Mouse (Mus musculus): Measurements from ENCODE around the gene Unc5c. TPM values are rescaled to one million over a fixed set of nuclear protein-coding genes. Genes with fewer than 3 reads are reported as not detected.

Unc5c gene
- polyA plus RNA-seq, 2 experiments = 0.18 to 0.25 TPM

DNA sequence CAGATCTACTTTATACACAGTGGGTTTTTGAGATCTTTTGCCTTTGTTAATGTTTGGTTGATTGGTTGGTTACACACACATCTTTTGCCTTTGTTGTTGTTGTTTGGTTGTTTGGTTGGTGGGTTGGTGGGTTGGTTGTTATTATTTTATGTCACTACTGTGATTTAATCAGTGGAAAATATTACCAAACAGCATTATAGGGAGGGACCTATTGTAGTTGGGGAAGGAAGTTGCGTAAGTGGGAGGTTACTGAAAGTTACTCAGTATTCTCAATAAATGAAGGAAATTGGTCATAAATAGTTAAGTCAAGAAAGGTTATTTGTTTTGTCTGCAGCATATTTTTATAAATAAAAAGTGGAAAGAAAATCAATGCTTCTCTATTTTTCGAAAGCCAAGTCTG, 181.6 kb downstream of the Unc5c start:
- WGBS (ENCODE audit: insufficient replicate concordance) = 52% methylated on average over 2 of the region's 2 CpGs
- DNase-seq (ENCODE audit: low read depth in 3 of 3, low spot score in 3 of 3) = no peak
- Histone ChIP-seq H3K27me3 (ENCODE audit: control insufficient read depth, insufficient read depth, low read length) (no peaks in the 10 kb centered on the region), H3K27ac (no peak overlapping the region), H3K36me3 (replicated peaks; ENCODE audit: control insufficient read depth, insufficient read depth, low read depth) (no peaks in the 10 kb centered on the region), H3K9ac (replicated peaks) (no peak overlapping the region), H3K4me1 (replicated peaks; ENCODE audit: control insufficient read depth in 2 of 2, insufficient read depth in 2 of 2, low read length in 1 of 2) (no peaks in the 10 kb centered on the region), H3K9me3 (ENCODE audit: control insufficient read depth, low read length) (no peaks in the 10 kb centered on the region), H3K4me2 (ENCODE audit: low read depth) (no peak overlapping the region), H3K4me3 (ENCODE audit: insufficient read depth in 1 of 2, low read depth in 2 of 2, low read length in 2 of 2) (no peak overlapping the region)
- TF ChIP-seq EP300 (IDR thresholded peaks at IDR 0.05; ENCODE audit: low read depth) (no peak), CTCF (IDR thresholded peaks at IDR 0.05; ENCODE audit: low read depth) (no peak)
- ATAC-seq (ENCODE audit: insufficient read depth) = no peak

DNA sequence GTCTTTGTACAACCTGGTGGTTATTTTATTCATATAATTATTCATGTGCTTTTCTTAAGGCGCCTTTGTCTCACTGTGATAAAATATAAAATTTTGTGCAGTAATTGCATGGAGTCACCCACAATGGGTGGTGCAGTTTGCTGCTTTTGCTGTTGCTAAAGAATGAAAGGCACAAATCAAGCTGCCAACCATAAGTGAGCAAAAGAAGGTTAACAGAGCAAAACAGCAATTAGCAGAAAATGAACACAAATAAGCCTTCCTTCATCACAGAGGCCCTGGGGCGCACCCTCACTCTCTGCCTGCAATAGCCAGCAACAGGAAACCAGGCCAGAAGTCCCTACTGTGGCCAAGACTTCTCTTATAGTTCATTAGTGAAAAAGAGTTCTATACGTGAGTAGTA, 185.6 kb downstream of the Unc5c start:
- Histone ChIP-seq H3K36me3 (replicated peaks; ENCODE audit: control insufficient read depth, insufficient read depth, low read depth) (no peaks in the 10 kb centered on the region), H3K4me2 (ENCODE audit: low read depth) (no peak overlapping the region), H3K9ac (replicated peaks) (no peak overlapping the region), H3K27ac (no peak overlapping the region), H3K4me1 (replicated peaks; ENCODE audit: control insufficient read depth in 2 of 2, insufficient read depth in 2 of 2, low read length in 1 of 2) (no peaks in the 10 kb centered on the region), H3K4me3 (ENCODE audit: insufficient read depth in 1 of 2, low read depth in 2 of 2, low read length in 2 of 2) (no peak overlapping the region), H3K27me3 (ENCODE audit: control insufficient read depth, insufficient read depth, low read length) (no peaks in the 10 kb centered on the region), H3K9me3 (ENCODE audit: control insufficient read depth, low read length) (no peaks in the 10 kb centered on the region)
- DNase-seq (ENCODE audit: low read depth in 3 of 3, low spot score in 3 of 3) (no peak), ATAC-seq (ENCODE audit: insufficient read depth) (no peak)
- WGBS (ENCODE audit: insufficient replicate concordance) = 55% methylated on average over 3 of the region's 3 CpGs
- TF ChIP-seq CTCF (IDR thresholded peaks at IDR 0.05; ENCODE audit: low read depth) (no peak), EP300 (IDR thresholded peaks at IDR 0.05; ENCODE audit: low read depth) (no peak)

DNA sequence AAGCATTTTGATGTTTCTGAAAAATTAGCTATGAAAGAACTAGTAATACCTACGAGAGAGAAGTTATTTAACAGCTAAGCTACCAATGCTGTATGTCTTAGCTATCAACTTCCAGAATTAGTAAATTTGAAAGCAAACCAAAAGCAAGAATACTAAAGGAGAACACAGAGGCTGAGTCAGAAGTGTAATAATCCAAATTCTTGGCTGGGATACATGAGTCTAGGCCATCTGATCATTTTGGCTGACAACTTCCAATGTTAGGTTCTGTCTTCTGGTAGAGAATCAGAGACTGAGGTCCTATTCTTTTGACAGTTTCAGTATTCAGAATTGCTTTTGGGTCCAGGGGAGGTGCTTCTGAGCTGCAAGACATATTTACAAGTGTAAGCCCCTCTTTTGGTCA, 188.9 kb downstream of the Unc5c start:
- H3K9me3 ChIP-seq (ENCODE audit: control insufficient read depth, low read length) = no peaks in the 10 kb centered on the region
- no peak for ATAC-seq (ENCODE audit: insufficient read depth)
- WGBS (ENCODE audit: insufficient replicate concordance) = 36% methylated on average over 1 of the region's 1 CpGs

DNA sequence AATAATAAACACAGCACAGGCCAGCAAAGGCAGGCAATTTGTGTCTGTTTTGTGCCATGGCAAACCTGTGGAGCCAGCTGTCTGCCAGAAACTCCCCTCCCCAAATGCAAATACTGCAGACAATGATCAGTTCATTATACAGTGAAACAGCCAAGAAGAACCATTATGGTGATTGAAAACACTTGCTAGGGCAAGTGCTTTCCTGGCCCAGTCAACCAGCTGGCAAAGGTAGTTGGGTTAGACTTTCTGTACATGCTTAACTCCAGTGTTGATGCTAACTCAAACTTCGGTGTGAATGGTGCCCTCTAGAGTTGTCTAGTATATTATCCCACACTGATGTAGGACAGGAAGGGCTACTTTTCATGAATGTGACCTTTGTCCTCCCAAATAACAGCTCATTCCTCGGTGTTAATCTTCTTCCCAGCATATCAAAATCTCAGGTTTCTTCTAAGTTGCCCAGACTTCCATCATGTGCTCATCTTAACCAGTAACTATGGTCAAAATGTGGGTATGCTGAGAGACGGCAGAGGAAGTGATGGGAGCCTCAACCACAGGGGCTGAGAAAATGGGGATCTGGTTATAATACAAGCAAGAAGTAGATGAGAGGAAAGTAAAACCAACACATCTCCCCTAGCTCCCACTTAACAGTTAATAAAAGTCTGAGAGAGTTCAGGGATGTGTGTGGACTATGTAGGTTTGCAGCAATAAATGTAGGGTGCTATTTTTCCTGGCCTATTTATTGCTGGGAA, 194.2 kb downstream of the Unc5c start:
- no peaks in the 10 kb centered on the region for H3K36me3 ChIP-seq (replicated peaks; ENCODE audit: control insufficient read depth, insufficient read depth, low read depth)
- DNase-seq (ENCODE audit: low read depth in 3 of 3, low spot score in 3 of 3) (no peak), ATAC-seq (ENCODE audit: insufficient read depth) (no peak)
- WGBS (ENCODE audit: insufficient replicate concordance) = 43% methylated on average over 3 of the region's 3 CpGs
- no peak overlapping the region for H3K4me2 ChIP-seq (ENCODE audit: low read depth)
- no peaks in the 10 kb centered on the region for H3K9me3 ChIP-seq (ENCODE audit: control insufficient read depth, low read length)
- no peak overlapping the region for H3K27ac ChIP-seq
- no peaks in the 10 kb centered on the region for H3K27me3 ChIP-seq (ENCODE audit: control insufficient read depth, insufficient read depth, low read length)
- no peak overlapping the region for H3K4me3 ChIP-seq (ENCODE audit: insufficient read depth in 1 of 2, low read depth in 2 of 2, low read length in 2 of 2)
- no peaks in the 10 kb centered on the region for H3K4me1 ChIP-seq (replicated peaks; ENCODE audit: control insufficient read depth in 2 of 2, insufficient read depth in 2 of 2, low read length in 1 of 2)
- TF ChIP-seq CTCF (IDR thresholded peaks at IDR 0.05; ENCODE audit: low read depth) (no peak), EP300 (IDR thresholded peaks at IDR 0.05; ENCODE audit: low read depth) (no peak)
- H3K9ac ChIP-seq (replicated peaks) = no peak overlapping the region

More for the DNA sequence above, 188.9 kb downstream of the Unc5c start:
- no peaks in the 10 kb centered on the region for H3K36me3 ChIP-seq (replicated peaks; ENCODE audit: control insufficient read depth, insufficient read depth, low read depth)
- DNase-seq (ENCODE audit: low read depth in 3 of 3, low spot score in 3 of 3) = no peak
- H3K4me3 ChIP-seq (ENCODE audit: insufficient read depth in 1 of 2, low read depth in 2 of 2, low read length in 2 of 2) = no peak overlapping the region
- no peaks in the 10 kb centered on the region for H3K4me1 ChIP-seq (replicated peaks; ENCODE audit: control insufficient read depth in 2 of 2, insufficient read depth in 2 of 2, low read length in 1 of 2)
- H3K4me2 ChIP-seq (ENCODE audit: low read depth) = no peak overlapping the region
- TF ChIP-seq CTCF (IDR thresholded peaks at IDR 0.05; ENCODE audit: low read depth) (no peak), EP300 (IDR thresholded peaks at IDR 0.05; ENCODE audit: low read depth) (no peak)
- no peak overlapping the region for H3K9ac ChIP-seq (replicated peaks)
- H3K27me3 ChIP-seq (ENCODE audit: control insufficient read depth, insufficient read depth, low read length) = no peaks in the 10 kb centered on the region
- H3K27ac ChIP-seq = no peak overlapping the region

DNA sequence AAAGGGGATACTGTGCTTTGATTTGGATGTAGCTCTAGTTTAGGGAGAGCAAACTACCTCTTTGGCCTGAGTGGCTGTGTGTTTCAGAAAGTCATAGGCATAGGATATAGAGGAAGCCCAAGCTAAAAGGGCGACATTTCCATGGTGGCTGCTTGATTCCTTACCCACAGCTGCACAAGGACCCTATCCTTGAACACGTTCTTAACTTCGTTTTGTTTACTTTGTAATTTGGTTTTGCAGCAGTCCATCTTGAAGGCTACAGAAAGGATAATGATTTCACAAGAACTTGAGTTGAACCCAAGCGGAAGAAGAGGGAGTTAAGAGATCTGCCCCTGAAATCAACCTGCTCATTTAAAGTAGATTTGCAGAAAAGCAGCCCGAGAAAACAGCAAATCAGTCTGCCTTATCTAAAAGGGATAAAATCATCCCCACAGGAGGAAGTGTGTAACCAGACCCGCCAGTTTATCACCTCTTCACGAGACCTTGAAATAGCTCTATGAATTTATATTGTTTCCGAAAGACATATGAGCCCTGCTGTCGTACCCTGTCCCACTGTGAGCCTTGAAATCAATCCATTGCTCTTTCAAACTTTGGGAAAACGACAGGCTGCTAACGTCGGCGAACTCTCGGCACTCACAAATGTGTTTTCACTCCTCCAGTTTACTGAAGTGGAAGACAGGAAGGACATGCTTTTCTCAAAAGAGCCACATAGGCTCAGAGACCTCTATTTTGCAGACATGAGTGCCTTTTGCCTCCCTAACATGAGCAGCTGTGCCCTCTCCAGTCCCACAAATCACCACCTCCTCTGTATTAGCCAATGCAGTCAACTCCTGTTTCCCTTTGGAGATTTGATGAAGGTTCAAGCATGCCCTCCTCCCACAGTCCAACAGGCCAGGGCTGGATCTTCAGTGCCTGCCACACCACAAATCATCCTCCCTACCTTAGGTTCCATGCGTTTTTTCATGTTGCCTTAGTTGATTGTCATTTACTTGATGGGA, 195.3 kb downstream of the Unc5c start:
- no peak overlapping the region for H3K4me3 ChIP-seq (ENCODE audit: insufficient read depth in 1 of 2, low read depth in 2 of 2, low read length in 2 of 2)
- ATAC-seq (ENCODE audit: insufficient read depth) (no peak), DNase-seq (ENCODE audit: low read depth in 3 of 3, low spot score in 3 of 3) (no peak)
- no peaks in the 10 kb centered on the region for H3K9me3 ChIP-seq (ENCODE audit: control insufficient read depth, low read length)
- H3K9ac ChIP-seq (replicated peaks) = no peak overlapping the region
- 53% methylated on average over 15 of the region's 15 CpGs for WGBS (ENCODE audit: insufficient replicate concordance)
- no peak for TF ChIP-seq CTCF (IDR thresholded peaks at IDR 0.05; ENCODE audit: low read depth)
- no peak for TF ChIP-seq EP300 (IDR thresholded peaks at IDR 0.05; ENCODE audit: low read depth)
- no peaks in the 10 kb centered on the region for H3K4me1 ChIP-seq (replicated peaks; ENCODE audit: control insufficient read depth in 2 of 2, insufficient read depth in 2 of 2, low read length in 1 of 2)
- H3K27ac ChIP-seq = no peak overlapping the region
- no peaks in the 10 kb centered on the region for H3K36me3 ChIP-seq (replicated peaks; ENCODE audit: control insufficient read depth, insufficient read depth, low read depth)
- no peak overlapping the region for H3K4me2 ChIP-seq (ENCODE audit: low read depth)
- H3K27me3 ChIP-seq (ENCODE audit: control insufficient read depth, insufficient read depth, low read length) = no peaks in the 10 kb centered on the region
